Mouse (Mus musculus): ENCODE data around the gene Ch25h. TPM values are rescaled to one million over a fixed set of nuclear protein-coding genes. Genes with fewer than 3 reads are reported as not detected.

Gene Ch25h
- polyA plus RNA-seq, 1 experiment from 2014 or later = 4.6 TPM

- Histone ChIP-seq H3K27me3 (ENCODE audit: control insufficient read depth, insufficient read depth, low read length) (no peaks in the 10 kb centered on the region), H3K36me3 (ENCODE audit: control insufficient read depth, insufficient read depth, low read length) (no peaks in the 10 kb centered on the region), H3K4me1 (replicated peaks; ENCODE audit: control insufficient read depth, insufficient read depth) (no peaks in the 10 kb centered on the region), H3K9me3 (ENCODE audit: control insufficient read depth, low read length) (no peaks in the 10 kb centered on the region), H3K27ac (replicated peaks) (no peak overlapping the region), H3K9ac (ENCODE audit: low read length) (no peak overlapping the region), H3K4me2 (replicated peaks; ENCODE audit: low read depth) (no peak overlapping the region), H3K4me3 (ENCODE audit: low read depth, low read length) (no peak overlapping the region)
- no peak for ATAC-seq (ENCODE audit: low FRiP score, low TSS enrichment)
- 77% methylated on average over 3 of the region's 3 CpGs for WGBS
- TF ChIP-seq CTCF (IDR thresholded peaks at IDR 0.05; ENCODE audit: low read depth) (no peak), EP300 (optimal IDR thresholded peaks at IDR 0.05) (no peak)
- DNase-seq (ENCODE audit: low spot score) = no peak
Measured at GRCm38 (mm10) chr19:34515681-34516080, 40.7 kb upstream of the Ch25h start.

- TF ChIP-seq EP300 (optimal IDR thresholded peaks at IDR 0.05) = no peak
- no peak for TF ChIP-seq CTCF (IDR thresholded peaks at IDR 0.05; ENCODE audit: low read depth)
- ATAC-seq (ENCODE audit: low FRiP score, low TSS enrichment) = no peak
Measured at GRCm38 (mm10) chr19:34511528-34511927, 36.6 kb upstream of the Ch25h start.

DNA sequence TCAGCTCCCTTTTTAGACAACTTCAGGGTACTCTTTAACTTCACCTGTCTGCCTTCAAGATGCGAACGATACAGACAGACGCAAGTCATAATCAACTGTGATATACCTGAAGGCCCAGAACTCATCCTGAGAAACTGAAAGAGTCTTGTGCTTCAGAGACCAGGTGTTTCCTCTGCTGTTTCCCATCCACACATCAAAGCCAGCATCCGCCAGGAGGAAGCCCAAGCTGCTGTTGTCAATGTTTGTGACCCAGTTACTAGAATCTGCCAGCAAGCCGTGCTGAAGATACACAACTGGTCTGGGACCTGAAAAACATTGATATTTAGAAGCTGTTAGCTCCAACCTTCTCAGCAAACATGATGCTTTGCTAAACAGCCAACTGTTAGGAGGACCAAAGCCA is 35.8 kb upstream of the Ch25h start:
- no peak overlapping the region for H3K4me3 ChIP-seq (ENCODE audit: low read depth, low read length)
- DNase-seq (ENCODE audit: low spot score) (no peak), ATAC-seq (ENCODE audit: low FRiP score, low TSS enrichment) (no peak)
- no peak for TF ChIP-seq EP300 (optimal IDR thresholded peaks at IDR 0.05)
- no peak for TF ChIP-seq CTCF (IDR thresholded peaks at IDR 0.05; ENCODE audit: low read depth)
- H3K36me3 ChIP-seq (ENCODE audit: control insufficient read depth, insufficient read depth, low read length) = 0 out of 2 replicates have a peak, but pooled peaks cover 2% of the 10 kb centered on the region
- no peak overlapping the region for H3K9ac ChIP-seq (ENCODE audit: low read length)
- no peak overlapping the region for H3K27ac ChIP-seq (replicated peaks)
- H3K4me1 ChIP-seq (replicated peaks; ENCODE audit: control insufficient read depth, insufficient read depth) = no peaks in the 10 kb centered on the region
- H3K27me3 ChIP-seq (ENCODE audit: control insufficient read depth, insufficient read depth, low read length) = no peaks in the 10 kb centered on the region
- no peaks in the 10 kb centered on the region for H3K9me3 ChIP-seq (ENCODE audit: control insufficient read depth, low read length)
- no peak overlapping the region for H3K4me2 ChIP-seq (replicated peaks; ENCODE audit: low read depth)
- 74% methylated on average over 5 of the region's 5 CpGs for WGBS

More at GRCm38 (mm10) chr19:34511528-34511927, 36.6 kb upstream of the Ch25h start:
- no peak overlapping the region for H3K27ac ChIP-seq (replicated peaks)
- H3K4me1 ChIP-seq (replicated peaks; ENCODE audit: control insufficient read depth, insufficient read depth) = no peaks in the 10 kb centered on the region
- no peak for DNase-seq (ENCODE audit: low spot score)
- H3K9ac ChIP-seq (ENCODE audit: low read length) = no peak overlapping the region
- no peaks in the 10 kb centered on the region for H3K27me3 ChIP-seq (ENCODE audit: control insufficient read depth, insufficient read depth, low read length)
- H3K36me3 ChIP-seq (ENCODE audit: control insufficient read depth, insufficient read depth, low read length) = 0 out of 2 replicates have a peak, but pooled peaks cover 2% of the 10 kb centered on the region
- no peaks in the 10 kb centered on the region for H3K9me3 ChIP-seq (ENCODE audit: control insufficient read depth, low read length)
- H3K4me3 ChIP-seq (ENCODE audit: low read depth, low read length) = no peak overlapping the region
- H3K4me2 ChIP-seq (replicated peaks; ENCODE audit: low read depth) = no peak overlapping the region
- WGBS = 49% methylated on average over 8 of the region's 8 CpGs

- TF ChIP-seq CTCF (IDR thresholded peaks at IDR 0.05; ENCODE audit: low read depth) = no peak
- no peak for TF ChIP-seq EP300 (optimal IDR thresholded peaks at IDR 0.05)
- 0 out of 2 replicates have a peak, but pooled peaks cover 2% of the 10 kb centered on the region for H3K36me3 ChIP-seq (ENCODE audit: control insufficient read depth, insufficient read depth, low read length)
- 70% methylated on average over 12 of the region's 12 CpGs for WGBS
- DNase-seq (ENCODE audit: low spot score) = no peak
- no peak overlapping the region for H3K4me3 ChIP-seq (ENCODE audit: low read depth, low read length)
- no peaks in the 10 kb centered on the region for H3K27me3 ChIP-seq (ENCODE audit: control insufficient read depth, insufficient read depth, low read length)
- peak; percentile 24; the same call in 1 of the 2 replicates for ATAC-seq (ENCODE audit: low FRiP score, low TSS enrichment)
- no peak overlapping the region for H3K9ac ChIP-seq (ENCODE audit: low read length)
- H3K27ac ChIP-seq (replicated peaks) = no peak overlapping the region
- H3K9me3 ChIP-seq (ENCODE audit: control insufficient read depth, low read length) = no peaks in the 10 kb centered on the region
- no peaks in the 10 kb centered on the region for H3K4me1 ChIP-seq (replicated peaks; ENCODE audit: control insufficient read depth, insufficient read depth)
- H3K4me2 ChIP-seq (replicated peaks; ENCODE audit: low read depth) = no peak overlapping the region
Measured at GRCm38 (mm10) chr19:34505161-34505721, 30.3 kb upstream of the Ch25h start.

GRCm38 (mm10) chr19:34500763-34501162 is 25.8 kb upstream of the Ch25h start:
- H3K4me2 ChIP-seq (replicated peaks; ENCODE audit: low read depth) = no peak overlapping the region
- no peaks in the 10 kb centered on the region for H3K9me3 ChIP-seq (ENCODE audit: control insufficient read depth, low read length)
- 44% methylated on average over 4 of the region's 4 CpGs for WGBS
- no peaks in the 10 kb centered on the region for H3K4me1 ChIP-seq (replicated peaks; ENCODE audit: control insufficient read depth, insufficient read depth)
- H3K27me3 ChIP-seq (ENCODE audit: control insufficient read depth, insufficient read depth, low read length) = no peaks in the 10 kb centered on the region
- H3K4me3 ChIP-seq (ENCODE audit: low read depth, low read length) = no peak overlapping the region
- peak; percentile 78 for DNase-seq (ENCODE audit: low spot score)
- ATAC-seq (ENCODE audit: low FRiP score, low TSS enrichment) = peak; percentile 90
- no peak overlapping the region for H3K9ac ChIP-seq (ENCODE audit: low read length)
- TF ChIP-seq EP300 (optimal IDR thresholded peaks at IDR 0.05) (no peak), CTCF (IDR thresholded peaks at IDR 0.05; ENCODE audit: low read depth) (peak; percentile 90)
- no peaks in the 10 kb centered on the region for H3K36me3 ChIP-seq (ENCODE audit: control insufficient read depth, insufficient read depth, low read length)
- no peak overlapping the region for H3K27ac ChIP-seq (replicated peaks)

GRCm38 (mm10) chr19:34496353-34496752 is 21.4 kb upstream of the Ch25h start:
- 57% methylated on average over 1 of the region's 1 CpGs for WGBS
- ATAC-seq (ENCODE audit: low FRiP score, low TSS enrichment) = no peak
- 0 out of 2 replicates have a peak, but pooled peaks cover 5% of the 10 kb centered on the region for H3K36me3 ChIP-seq (ENCODE audit: control insufficient read depth, insufficient read depth, low read length)

More at GRCm38 (mm10) chr19:34496353-34496752, 21.4 kb upstream of the Ch25h start:
- H3K4me3 ChIP-seq (ENCODE audit: low read depth, low read length) = no peak overlapping the region
- TF ChIP-seq CTCF (IDR thresholded peaks at IDR 0.05; ENCODE audit: low read depth) (no peak), EP300 (optimal IDR thresholded peaks at IDR 0.05) (no peak)
- no peak for DNase-seq (ENCODE audit: low spot score)
- no peaks in the 10 kb centered on the region for H3K9me3 ChIP-seq (ENCODE audit: control insufficient read depth, low read length)
- no peak overlapping the region for H3K4me2 ChIP-seq (replicated peaks; ENCODE audit: low read depth)
- no peaks in the 10 kb centered on the region for H3K4me1 ChIP-seq (replicated peaks; ENCODE audit: control insufficient read depth, insufficient read depth)
- no peaks in the 10 kb centered on the region for H3K27me3 ChIP-seq (ENCODE audit: control insufficient read depth, insufficient read depth, low read length)
- no peak overlapping the region for H3K9ac ChIP-seq (ENCODE audit: low read length)
- no peak overlapping the region for H3K27ac ChIP-seq (replicated peaks)
